Mouse (Mus musculus) ES-Bruce4 (cell line): ENCODE data around the gene Sparcl1.

Experiments used
- CTCF ChIP-seq: IDR thresholded peaks from one replicate; pipeline ENCODE4 v1.8.1; 2011; ENCODE audit warnings: low read depth, low read length
- POLR2A ChIP-seq: IDR thresholded peaks from one replicate; pipeline ENCODE4 v1.8.1; 2011; ENCODE audit warnings: low read length; ENCODE audit not compliant: insufficient read depth

- no peak for TF ChIP-seq POLR2A
- no peak for TF ChIP-seq CTCF
Observed at GRCm38 (mm10) chr5:104108879-104109369, 4.6 kb downstream of the Sparcl1 start.
